Mouse (Mus musculus) kidney, postnatal 10 days (tissue): ENCODE results near the gene Vmn2r61.

Source experiments
- DNase-seq: peaks from one replicate; pipeline ENCODE4 v3.0.0; 2021; ENCODE audit warnings: mixed read lengths

Gene Vmn2r61

GRCm38 (mm10) chr7:42259753-42260152, at the start of gene Vmn2r61:
TSS of gene Vmn2r61 (plus strand) at chr7:42260053.
- no peak for DNase-seq
